Mouse (Mus musculus): Measurements from ENCODE around the gene Mdm4. TPM values are rescaled to one million over a fixed set of nuclear protein-coding genes. Genes with fewer than 3 reads are reported as not detected.

Gene Mdm4
- polyA plus RNA-seq, 1 experiment, result 46.7 TPM

GRCm38 (mm10) chr1:132928032-132928906 is 102.1 kb downstream of the Mdm4 start:
- Histone ChIP-seq H3K27ac (ENCODE audit: control insufficient read depth, insufficient read depth, low read depth, low read length) (no peak overlapping the region), H3K27me3 (ENCODE audit: control insufficient read depth, insufficient read depth, low read length) (no peaks in the 10 kb centered on the region), H3K36me3 (ENCODE audit: control insufficient read depth, insufficient read depth, low read length) (no peaks in the 10 kb centered on the region), H3K4me3 (ENCODE audit: control insufficient read depth, low read depth, low read length) (no peak overlapping the region), H3K4me1 (ENCODE audit: control insufficient read depth, insufficient read depth, low read length) (no peaks in the 10 kb centered on the region)
- TF ChIP-seq CTCF (IDR thresholded peaks at IDR 0.05; ENCODE audit: control insufficient read depth, insufficient read depth, insufficient replicate concordance, low read depth, low read length) (no peak), POLR2A (IDR thresholded peaks at IDR 0.05; ENCODE audit: control insufficient read depth, low read depth, low read length) (no peak)

DNA sequence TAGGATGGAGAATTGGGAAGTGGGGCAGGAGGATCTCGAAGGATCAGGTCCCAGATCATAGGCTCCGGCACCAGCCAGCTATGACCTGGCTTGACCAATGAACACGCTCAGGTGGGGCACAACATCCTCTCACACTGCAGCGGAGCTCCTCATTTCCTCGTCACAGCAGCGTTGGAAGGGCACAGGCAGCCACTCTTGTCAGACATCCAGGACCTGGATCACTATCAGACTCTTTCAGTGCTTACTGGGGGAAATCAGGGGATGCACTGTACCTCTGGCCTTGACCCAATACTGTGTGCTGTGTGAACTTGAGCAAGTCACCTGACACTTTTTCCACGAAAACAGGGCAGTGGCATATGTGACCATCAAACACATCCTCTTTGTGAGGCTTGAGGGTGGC is 105.1 kb downstream of the Mdm4 start:
- Histone ChIP-seq H3K27ac (ENCODE audit: control insufficient read depth, insufficient read depth, low read depth, low read length) (no peak overlapping the region), H3K4me1 (ENCODE audit: control insufficient read depth, insufficient read depth, low read length) (no peaks in the 10 kb centered on the region), H3K4me3 (ENCODE audit: control insufficient read depth, low read depth, low read length) (no peak overlapping the region), H3K27me3 (ENCODE audit: control insufficient read depth, insufficient read depth, low read length) (no peaks in the 10 kb centered on the region), H3K36me3 (ENCODE audit: control insufficient read depth, insufficient read depth, low read length) (no peaks in the 10 kb centered on the region)
- no peak for TF ChIP-seq CTCF (IDR thresholded peaks at IDR 0.05; ENCODE audit: control insufficient read depth, insufficient read depth, insufficient replicate concordance, low read depth, low read length)
- no peak for TF ChIP-seq POLR2A (IDR thresholded peaks at IDR 0.05; ENCODE audit: control insufficient read depth, low read depth, low read length)

DNA sequence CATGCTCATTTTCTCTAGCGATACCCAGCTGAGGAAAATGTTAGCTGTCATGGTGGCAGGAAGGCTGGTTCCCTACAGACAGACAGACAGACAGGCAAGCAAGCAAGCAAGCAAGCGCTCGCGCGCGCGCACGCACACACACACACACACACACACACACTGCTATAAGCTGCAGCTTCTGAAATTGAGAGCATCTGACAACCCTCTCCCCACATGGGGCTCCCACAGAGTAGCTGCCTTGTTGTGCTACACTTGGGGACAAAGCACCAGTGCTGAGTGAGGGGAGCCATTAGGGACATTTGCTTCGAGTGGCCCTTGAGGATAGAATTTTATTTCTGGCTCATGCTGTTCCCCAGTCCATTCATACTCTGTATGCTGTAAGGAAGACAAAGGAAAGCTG is 108.1 kb downstream of the Mdm4 start:
- Histone ChIP-seq H3K4me1 (ENCODE audit: control insufficient read depth, insufficient read depth, low read length) (no peaks in the 10 kb centered on the region), H3K36me3 (ENCODE audit: control insufficient read depth, insufficient read depth, low read length) (no peaks in the 10 kb centered on the region), H3K27me3 (ENCODE audit: control insufficient read depth, insufficient read depth, low read length) (no peaks in the 10 kb centered on the region), H3K27ac (ENCODE audit: control insufficient read depth, insufficient read depth, low read depth, low read length) (no peak overlapping the region), H3K4me3 (ENCODE audit: control insufficient read depth, low read depth, low read length) (no peak overlapping the region)
- no peak for TF ChIP-seq CTCF (IDR thresholded peaks at IDR 0.05; ENCODE audit: control insufficient read depth, insufficient read depth, insufficient replicate concordance, low read depth, low read length)
- no peak for TF ChIP-seq POLR2A (IDR thresholded peaks at IDR 0.05; ENCODE audit: control insufficient read depth, low read depth, low read length)

DNA sequence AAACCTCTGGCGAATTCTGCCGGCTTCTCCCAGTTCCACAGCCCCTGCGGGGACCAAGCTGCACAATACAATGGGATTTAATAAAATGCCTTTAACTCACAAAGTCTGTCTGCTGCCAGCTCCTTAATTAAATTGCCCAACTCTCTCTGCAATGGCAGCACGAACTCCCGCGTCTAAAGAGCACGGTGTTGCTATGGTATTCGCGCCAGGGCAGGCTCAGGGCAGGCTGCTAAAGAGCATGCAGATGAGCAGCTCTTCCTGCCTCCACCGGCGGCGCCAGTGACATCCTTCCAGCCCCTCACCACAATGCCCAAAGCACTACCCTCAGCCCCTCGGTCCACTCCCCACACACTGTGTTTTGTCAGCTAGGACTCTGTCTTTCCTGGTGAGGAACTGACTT is 109.3 kb downstream of the Mdm4 start:
- no peak overlapping the region for H3K27ac ChIP-seq (ENCODE audit: control insufficient read depth, insufficient read depth, low read depth, low read length)
- H3K4me1 ChIP-seq (ENCODE audit: control insufficient read depth, insufficient read depth, low read length), result no peaks in the 10 kb centered on the region
- no peaks in the 10 kb centered on the region for H3K36me3 ChIP-seq (ENCODE audit: control insufficient read depth, insufficient read depth, low read length)
- TF ChIP-seq CTCF (IDR thresholded peaks at IDR 0.05; ENCODE audit: control insufficient read depth, insufficient read depth, insufficient replicate concordance, low read depth, low read length) (no peak), POLR2A (IDR thresholded peaks at IDR 0.05; ENCODE audit: control insufficient read depth, low read depth, low read length) (no peak)
- H3K27me3 ChIP-seq (ENCODE audit: control insufficient read depth, insufficient read depth, low read length), result no peaks in the 10 kb centered on the region
- H3K4me3 ChIP-seq (ENCODE audit: control insufficient read depth, low read depth, low read length), result peak overlapping the region; percentile 41; the same call in 1 of the 2 replicates

DNA sequence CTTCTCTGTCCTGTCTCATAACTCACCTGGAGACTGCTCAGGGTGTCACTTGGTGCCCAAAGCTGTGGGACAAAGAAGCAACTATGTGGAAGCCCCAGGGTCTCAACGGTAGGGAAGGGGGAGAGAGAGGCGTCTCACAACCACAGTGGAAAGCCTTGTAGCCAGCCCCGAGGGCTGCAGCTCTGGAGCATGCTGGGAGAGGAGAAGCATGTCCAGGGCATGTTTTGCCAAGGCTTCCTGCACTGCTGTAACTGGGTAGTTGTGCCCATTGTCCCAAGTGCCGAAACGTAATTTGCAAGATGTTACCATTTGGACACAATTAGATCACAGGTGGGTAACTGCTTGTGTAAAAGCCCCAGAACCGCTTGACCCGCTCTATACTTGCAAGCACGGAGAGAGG is 111.1 kb downstream of the Mdm4 start:
- no peak for TF ChIP-seq CTCF (IDR thresholded peaks at IDR 0.05; ENCODE audit: control insufficient read depth, insufficient read depth, insufficient replicate concordance, low read depth, low read length)
- TF ChIP-seq POLR2A (IDR thresholded peaks at IDR 0.05; ENCODE audit: control insufficient read depth, low read depth, low read length), result no peak
- H3K4me3 ChIP-seq (ENCODE audit: control insufficient read depth, low read depth, low read length), result no peak overlapping the region
- H3K4me1 ChIP-seq (ENCODE audit: control insufficient read depth, insufficient read depth, low read length), result no peaks in the 10 kb centered on the region
- no peaks in the 10 kb centered on the region for H3K27me3 ChIP-seq (ENCODE audit: control insufficient read depth, insufficient read depth, low read length)
- H3K27ac ChIP-seq (ENCODE audit: control insufficient read depth, insufficient read depth, low read depth, low read length), result no peak overlapping the region
- H3K36me3 ChIP-seq (ENCODE audit: control insufficient read depth, insufficient read depth, low read length), result no peaks in the 10 kb centered on the region

GRCm38 (mm10) chr1:132918117-132918680 is 112.2 kb downstream of the Mdm4 start:
- Histone ChIP-seq H3K27me3 (ENCODE audit: control insufficient read depth, insufficient read depth, low read length) (no peaks in the 10 kb centered on the region), H3K4me3 (ENCODE audit: control insufficient read depth, low read depth, low read length) (no peak overlapping the region), H3K36me3 (ENCODE audit: control insufficient read depth, insufficient read depth, low read length) (no peaks in the 10 kb centered on the region), H3K27ac (ENCODE audit: control insufficient read depth, insufficient read depth, low read depth, low read length) (no peak overlapping the region), H3K4me1 (ENCODE audit: control insufficient read depth, insufficient read depth, low read length) (no peaks in the 10 kb centered on the region)
- TF ChIP-seq POLR2A (IDR thresholded peaks at IDR 0.05; ENCODE audit: control insufficient read depth, low read depth, low read length), result no peak
- TF ChIP-seq CTCF (IDR thresholded peaks at IDR 0.05; ENCODE audit: control insufficient read depth, insufficient read depth, insufficient replicate concordance, low read depth, low read length), result no peak

GRCm38 (mm10) chr1:132917554-132917953 is 112.8 kb downstream of the Mdm4 start:
- H3K27me3 ChIP-seq (ENCODE audit: control insufficient read depth, insufficient read depth, low read length), result no peaks in the 10 kb centered on the region
- no peak overlapping the region for H3K4me3 ChIP-seq (ENCODE audit: control insufficient read depth, low read depth, low read length)
- no peak overlapping the region for H3K27ac ChIP-seq (ENCODE audit: control insufficient read depth, insufficient read depth, low read depth, low read length)
- TF ChIP-seq CTCF (IDR thresholded peaks at IDR 0.05; ENCODE audit: control insufficient read depth, insufficient read depth, insufficient replicate concordance, low read depth, low read length) (no peak), POLR2A (IDR thresholded peaks at IDR 0.05; ENCODE audit: control insufficient read depth, low read depth, low read length) (no peak)
- H3K36me3 ChIP-seq (ENCODE audit: control insufficient read depth, insufficient read depth, low read length), result no peaks in the 10 kb centered on the region
- no peaks in the 10 kb centered on the region for H3K4me1 ChIP-seq (ENCODE audit: control insufficient read depth, insufficient read depth, low read length)
